20 mouse cellular contexts compared by ENCODE assay signal in genomic region chr16:17267937-17268336, GRCm38 (mm10). TPM values are rescaled to one million over a fixed set of nuclear protein-coding genes. Genes with fewer than 3 reads are reported as not detected.
DNase-seq lines count a peak whose midpoint lies in the region; ATAC-seq and TF ChIP-seq lines count a peak whose summit lies in the region.
"Had no signal": no experiment of that assay in that cellular context is flagged by ENCODE, and none has a peak within 500 bp of the region (broad histone marks: within the 10 kb centered on the region; RNA-seq: fewer than 3 reads in every experiment).

No protein-coding gene starts in this region.

- no peak overlapping the region for H3K4me2 ChIP-seq in hindbrain, embryonic 12.5 days (replicated peaks)
- H3K4me2 ChIP-seq: embryonic facial prominence, embryonic 13.5 days; neural tube, embryonic 13.5 days had no signal

- H3K4me3 ChIP-seq in hindbrain, embryonic 12.5 days: no peak overlapping the region
- no peak overlapping the region for H3K4me3 ChIP-seq in hindbrain, embryonic 10.5 days
- H3K4me3 ChIP-seq in MEL (ENCODE audit: control insufficient read depth in 1 of 2, insufficient read depth in 1 of 2, low read depth in 2 of 2, low read length in 2 of 2): peak overlapping the region in 1 of 2 experiments; percentile 10; a peak in 1 of 4 replicates
- H3K4me3 ChIP-seq: embryonic facial prominence, embryonic 13.5 days; neural tube, embryonic 13.5 days had no signal

- DNase-seq in hindbrain, embryonic 10.5 days (ENCODE audit: low spot score): no peak
- peak; percentile 92 for DNase-seq in MEL (ENCODE audit: low read depth, low spot score)
- DNase-seq in liver: peak; percentile 59
- no peak for DNase-seq in adrenal gland, adult 8-10 months
- DNase-seq in layer of hippocampus, adult 11-12 months (ENCODE audit: low spot score): no peak
- no peak for DNase-seq in T-cell, adult 2 months (ENCODE audit: low spot score)
- DNase-seq: adrenal gland, postnatal 25 days; cerebellum, adult 2 months; heart, postnatal 14 days; kidney, postnatal 14 days; layer of hippocampus, adult 9-11 months; right cerebral cortex, postnatal 25 days; thymus, adult 18-20 months had no signal

- TF ChIP-seq RAD21 in MEL (IDR thresholded peaks at IDR 0.05; ENCODE audit: low read depth, low read length): no peak

- H3K79me2 ChIP-seq in MEL (ENCODE audit: control insufficient read depth, insufficient read depth, low read length, poor library complexity): no peaks in the 10 kb centered on the region; the same call in 1 of the 2 replicates

- H3K36me3 ChIP-seq in hindbrain, embryonic 12.5 days: no peaks in the 10 kb centered on the region
- 0 out of 2 replicates have a peak, but pooled peaks cover 1% of the 10 kb centered on the region for H3K36me3 ChIP-seq in hindbrain, embryonic 10.5 days
- H3K36me3 ChIP-seq in MEL (ENCODE audit: control insufficient read depth in 1 of 2, insufficient read depth in 2 of 2, low read length in 2 of 2): peaks cover 0 to 12% of the 10 kb centered on the region in 2 experiments; a peak in 2 of 4 replicates

- no peaks in the 10 kb centered on the region for H3K27me3 ChIP-seq in hindbrain, embryonic 12.5 days
- no peaks in the 10 kb centered on the region for H3K27me3 ChIP-seq in hindbrain, embryonic 10.5 days (ENCODE audit: insufficient read depth, poor library complexity, severe bottlenecking)
- no peaks in the 10 kb centered on the region for H3K27me3 ChIP-seq in MEL (ENCODE audit: control insufficient read depth in 1 of 2, insufficient read depth in 2 of 2, low read length in 2 of 2)
- H3K27me3 ChIP-seq: embryonic facial prominence, embryonic 13.5 days; neural tube, embryonic 13.5 days had no signal

- peak in 1 of 2 experiments; percentile 75; a peak in 2 of 4 replicates for TF ChIP-seq POLR2A in MEL (IDR thresholded peaks at IDR 0.05; ENCODE audit: control insufficient read depth in 1 of 2, insufficient read depth in 1 of 2, low read depth in 1 of 2, low read length in 2 of 2, poor library complexity in 1 of 2)

- no peak overlapping the region for H3K9ac ChIP-seq in hindbrain, embryonic 12.5 days
- H3K9ac ChIP-seq in MEL (ENCODE audit: control insufficient read depth, low read depth, low read length, poor library complexity, severe bottlenecking): peak overlapping the region; percentile 61
- H3K9ac ChIP-seq: embryonic facial prominence, embryonic 13.5 days; neural tube, embryonic 13.5 days had no signal

- H3K27ac ChIP-seq in hindbrain, embryonic 12.5 days: no peak overlapping the region
- no peak overlapping the region for H3K27ac ChIP-seq in hindbrain, embryonic 10.5 days
- H3K27ac ChIP-seq in MEL (ENCODE audit: control insufficient read depth, low read depth, low read length): peak overlapping the region; percentile 75
- H3K27ac ChIP-seq: embryonic facial prominence, embryonic 13.5 days; neural tube, embryonic 13.5 days had no signal

- 0 out of 2 replicates have a peak, but pooled peaks cover 11% of the 10 kb centered on the region for H3K9me3 ChIP-seq in hindbrain, embryonic 12.5 days (replicated peaks)
- H3K9me3 ChIP-seq in hindbrain, embryonic 10.5 days: peaks cover 10% of the 10 kb centered on the region; the same call in 1 of the 2 replicates
- H3K9me3 ChIP-seq in MEL (replicated peaks; ENCODE audit: insufficient read depth, low read length): no peaks in the 10 kb centered on the region

- H3K4me1 ChIP-seq in hindbrain, embryonic 12.5 days: no peaks in the 10 kb centered on the region
- no peaks in the 10 kb centered on the region for H3K4me1 ChIP-seq in hindbrain, embryonic 10.5 days (replicated peaks)
- peaks cover 4 to 22% of the 10 kb centered on the region in 2 experiments for H3K4me1 ChIP-seq in MEL (ENCODE audit: control insufficient read depth in 1 of 2, insufficient read depth in 2 of 2, low read length in 2 of 2)
- H3K4me1 ChIP-seq: neural tube, embryonic 13.5 days had no signal

- no peak for TF ChIP-seq CTCF in MEL (IDR thresholded peaks at IDR 0.05 in 2 of 3, conservative IDR thresholded peaks at IDR 0.05 in 1 of 3; ENCODE audit: control insufficient read depth in 1 of 3, insufficient read depth in 1 of 3, low read depth in 2 of 3, low read length in 3 of 3, poor library complexity in 1 of 3, severe bottlenecking in 1 of 3)

- ATAC-seq in hindbrain, embryonic 12.5 days (ENCODE audit: low FRiP score): peak; percentile 21; the same call in 1 of the 2 replicates
- ATAC-seq in megakaryocyte progenitor cell, adult 5-6 weeks (replicated peaks; ENCODE audit: poor library complexity): peak; percentile 33
- ATAC-seq: activated CD4-positive, CD25-positive, alpha-beta regulatory T cell, adult 4 months; inflammation-experienced regulatory T-cells, adult 6 months; lung, postnatal 0 days had no signal

- WGBS in hindbrain, embryonic 12.5 days: 68% methylated on average over 5 of the region's 5 CpGs
- 75% methylated on average over 5 of the region's 5 CpGs for WGBS in hindbrain, embryonic 10.5 days

- TF ChIP-seq EP300 in MEL (IDR thresholded peaks at IDR 0.05; ENCODE audit: low read depth in 1 of 2, low read length in 2 of 2): peak; percentile 46 to 68

TF ChIP-seq in MEL, 35 proteins besides CTCF, POLR2A, EP300 and RAD21 (continues in another document):
- no peak for TF ChIP-seq POLR2AphosphoS5 (IDR thresholded peaks at IDR 0.05; ENCODE audit: borderline replicate concordance, low read depth, low read length)
- TF ChIP-seq MYC (IDR thresholded peaks at IDR 0.05; ENCODE audit: low read depth, low read length): peak; percentile 99
- TF ChIP-seq BHLHE40 (IDR thresholded peaks at IDR 0.05; ENCODE audit: borderline replicate concordance, low read depth, low read length): peak; percentile 65; the same call in 1 of the 2 replicates
- peak; percentile 86 for TF ChIP-seq ETS1 (IDR thresholded peaks at IDR 0.05; ENCODE audit: low read depth, low read length)
- TF ChIP-seq USF1 (IDR thresholded peaks at IDR 0.05; ENCODE audit: low read depth, low read length): peak; percentile 94
- no peak for TF ChIP-seq ZC3H11A (IDR thresholded peaks at IDR 0.05; ENCODE audit: low read depth, low read length)
- peak; percentile 37; the same call in 1 of the 2 replicates for TF ChIP-seq NELFE (IDR thresholded peaks at IDR 0.05; ENCODE audit: low read depth, low read length)
- TF ChIP-seq GATA1 (IDR thresholded peaks at IDR 0.05; ENCODE audit: low read depth, low read length): peak; percentile 93
- TF ChIP-seq MAFK (IDR thresholded peaks at IDR 0.05; ENCODE audit: borderline replicate concordance, low read depth, low read length): no peak
- peak; percentile 46; the same call in 1 of the 2 replicates for TF ChIP-seq TCF12 (IDR thresholded peaks at IDR 0.05; ENCODE audit: low read depth, low read length)
- peak; percentile 72 for TF ChIP-seq CHD2 (IDR thresholded peaks at IDR 0.05; ENCODE audit: low read length)
- no peak for TF ChIP-seq E2F4 (IDR thresholded peaks at IDR 0.05; ENCODE audit: borderline replicate concordance, low read depth, low read length)
- no peak for TF ChIP-seq SMC3 (IDR thresholded peaks at IDR 0.05; ENCODE audit: low read depth, low read length)
- TF ChIP-seq RCOR1 (IDR thresholded peaks at IDR 0.05; ENCODE audit: low read depth, low read length): no peak; the same call in 1 of the 2 replicates
- TF ChIP-seq USF2 (IDR thresholded peaks at IDR 0.05; ENCODE audit: borderline replicate concordance in 1 of 2, insufficient read depth in 1 of 2, low read depth in 1 of 2, low read length in 2 of 2): peak; percentile 25 to 69; a peak in 1 of 4 replicates
- TF ChIP-seq ZNF384 (IDR thresholded peaks at IDR 0.05; ENCODE audit: low read depth, low read length): 0 out of 2 replicates have a peak, but pooled peaks have one; percentile 5
- no peak for TF ChIP-seq ELF1 (IDR thresholded peaks at IDR 0.05; ENCODE audit: low read depth, low read length)
- TF ChIP-seq CHD1 (IDR thresholded peaks at IDR 0.05; ENCODE audit: low read depth, low read length): no peak
- no peak for TF ChIP-seq MYB (IDR thresholded peaks at IDR 0.05; ENCODE audit: low read depth, low read length)
- TF ChIP-seq MAZ (IDR thresholded peaks at IDR 0.05; ENCODE audit: low read depth, low read length): no peak
- TF ChIP-seq TAL1 (IDR thresholded peaks at IDR 0.05; ENCODE audit: low read length): peak; percentile 35
- TF ChIP-seq HCFC1 (IDR thresholded peaks at IDR 0.05; ENCODE audit: low read depth, low read length): peak; percentile 75

RNA-seq across cellular contexts. Expression of gene Tmem191c, which starts 7.9 kb away (rescaled TPM):
- 19.6 and 23.0 TPM in 2 replicates for polyA plus RNA-seq in hindbrain, embryonic 12.5 days (2016; fragmentation: Nextera tagmentation; extraction: Ambion mirVana)
- polyA plus RNA-seq in hindbrain, embryonic 10.5 days (2016; fragmentation: Nextera tagmentation; extraction: Ambion mirVana): 7.2 and 11.1 TPM in 2 replicates
- 2.6 and 3.3 TPM in 2 replicates for total RNA-seq in MEL (2012; rRNA removed)
- polyA plus RNA-seq in MEL (2012; ENCODE audit: insufficient read depth in 1 of 2, insufficient read length in 2 of 2, low read depth in 1 of 2, low replicate concordance in 2 of 2, missing spikeins in 1 of 2): 1 to 10 TPM in 1 of 2 experiments, not detected in 1; 7.5 TPM
- 4.2 and 5.2 TPM in 2 replicates for total RNA-seq in megakaryocyte progenitor cell, adult 5-6 weeks (2015)
- 5.5 and 8.8 TPM in 2 replicates for total RNA-seq in megakaryocyte progenitor cell, adult 5-6 weeks (2017)
- 10 to 100 TPM in 3 of 4 experiments, 1 to 10 TPM in 1; 9.3 to 30.7 (median 19.6) TPM for total RNA-seq in adrenal gland, adult 8-10 months (2022)

RNA-seq across cellular contexts. Expression of gene Hic2, which starts 34.6 kb away (rescaled TPM):
- polyA plus RNA-seq in hindbrain, embryonic 12.5 days (2016; fragmentation: Nextera tagmentation; extraction: Ambion mirVana): 12.3 and 13.8 TPM in 2 replicates
- 16.1 and 18.0 TPM in 2 replicates for polyA plus RNA-seq in hindbrain, embryonic 10.5 days (2016; fragmentation: Nextera tagmentation; extraction: Ambion mirVana)
- total RNA-seq in MEL (2012; rRNA removed): 5.8 and 5.9 TPM in 2 replicates
- 1 to 10 TPM in 1 of 2 experiments, not detected in 1; 9.5 TPM for polyA plus RNA-seq in MEL (2012; ENCODE audit: insufficient read depth in 1 of 2, insufficient read length in 2 of 2, low read depth in 1 of 2, low replicate concordance in 2 of 2, missing spikeins in 1 of 2)
- 1.8 and 1.9 TPM in 2 replicates for total RNA-seq in megakaryocyte progenitor cell, adult 5-6 weeks (2015)
- 2.1 and 2.3 TPM in 2 replicates for total RNA-seq in megakaryocyte progenitor cell, adult 5-6 weeks (2017)
- total RNA-seq in adrenal gland, adult 8-10 months (2022): 1 to 10 TPM; 2.0 to 3.7 (median 3.4) TPM

RNA-seq across cellular contexts. Expression of gene Rimbp3, which starts 59.5 kb away (rescaled TPM):
- polyA plus RNA-seq in hindbrain, embryonic 12.5 days (2016; fragmentation: Nextera tagmentation; extraction: Ambion mirVana): 1.3 and 2.0 TPM in 2 replicates
- polyA plus RNA-seq in hindbrain, embryonic 10.5 days (2016; fragmentation: Nextera tagmentation; extraction: Ambion mirVana): 1.6 and 1.9 TPM in 2 replicates
- 0.36 and 0.62 TPM in 2 replicates for total RNA-seq in MEL (2012; rRNA removed)
- under 1 TPM in 1 of 2 experiments, not detected in 1; 0.35 TPM for polyA plus RNA-seq in MEL (2012; ENCODE audit: insufficient read depth in 1 of 2, insufficient read length in 2 of 2, low read depth in 1 of 2, low replicate concordance in 2 of 2, missing spikeins in 1 of 2)
- 0.69 and 0.95 TPM in 2 replicates for total RNA-seq in megakaryocyte progenitor cell, adult 5-6 weeks (2015)
- total RNA-seq in megakaryocyte progenitor cell, adult 5-6 weeks (2017): 0.58 and 1.3 TPM in 2 replicates
- under 1 TPM in 2 of 4 experiments, not detected in 2; 0.09 to 0.14 TPM for total RNA-seq in adrenal gland, adult 8-10 months (2022)
- polyA plus RNA-seq: activated CD4-positive, CD25-positive, alpha-beta regulatory T cell, adult 4 months; lung, postnatal 0 days had no signal

Comparison
In these comparisons a context has a peak if more than half of its experiments do, and no peak if none do; other contexts are left out.
1. DNase-seq: peak in MEL (single experiment) and liver (single experiment); none in hindbrain, embryonic 10.5 days (single experiment), adrenal gland, adult 8-10 months (single experiment), layer of hippocampus, adult 11-12 months (single experiment) and T-cell, adult 2 months (single experiment).